Mouse (Mus musculus) kidney, postnatal 25 days (tissue): ENCODE measurements at regions not wholly inside any gene's neighbourhood (a gene's known extent, or its start where the extent isn't known, plus 50 kb on each side); places are given as distances from the start of the nearest gene placed in this dataset.

Source experiments
- DNase-seq, 2 experiments: peaks; one replicate each; pipeline ENCODE4 v3.0.0; 2021; ENCODE audit warnings: mixed read lengths in 2 of 2

- no peak for DNase-seq
These were observed 244.9 kb upstream of the Nmur2 start for GRCm38 (mm10) chr11:56285575-56286260.

GRCm38 (mm10) chr11:56281201-56281600 lies 240.4 kb upstream of the Nmur2 start:
- no peak for DNase-seq

DNA sequence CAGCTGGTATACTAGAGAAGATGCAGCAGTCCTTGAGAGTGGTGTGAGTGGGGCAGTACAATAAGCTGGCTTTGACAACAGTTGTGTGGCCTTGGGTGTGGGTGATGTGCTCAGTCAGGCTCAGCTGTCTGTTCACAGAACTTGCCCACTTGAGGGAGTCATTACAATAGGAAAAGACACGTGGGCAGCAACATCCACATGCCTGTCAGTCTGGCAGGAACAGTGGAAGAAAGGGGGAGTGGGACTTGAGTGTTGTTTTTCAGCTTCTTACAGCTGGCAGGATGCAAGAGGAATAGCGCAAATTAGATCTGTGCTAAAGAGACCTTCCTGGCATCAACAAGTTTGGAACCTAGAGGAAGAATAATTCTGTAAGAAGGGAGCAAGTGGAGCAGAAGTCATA lies 239.4 kb upstream of the Nmur2 start:
- no peak for DNase-seq

DNA sequence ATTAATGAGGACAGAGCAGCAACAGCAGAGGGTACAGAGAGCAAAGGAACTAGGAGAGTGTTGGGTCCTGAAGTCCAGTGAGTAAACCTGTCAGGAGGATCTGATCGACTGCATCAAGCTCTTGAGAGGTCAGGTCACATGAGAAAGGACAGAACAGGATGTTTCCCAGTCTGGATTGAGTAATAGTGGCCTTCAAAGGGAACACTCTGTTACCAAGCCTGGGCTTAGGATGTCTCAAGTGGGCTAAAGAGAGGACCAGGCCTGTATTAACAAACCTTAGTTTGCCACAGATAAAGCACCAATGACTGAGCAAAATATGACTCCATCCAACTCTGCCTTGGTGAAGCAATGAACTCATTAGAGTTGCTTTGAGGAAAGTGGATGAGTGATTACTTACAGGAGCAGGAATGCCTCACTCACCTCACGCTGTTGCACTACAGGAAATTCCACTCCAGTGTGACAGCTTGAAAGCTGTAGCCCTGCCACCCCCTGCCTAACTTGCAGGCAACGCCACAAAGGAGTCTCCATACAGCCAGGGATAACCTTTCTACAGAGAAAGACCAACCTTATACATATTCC lies 229.2 kb upstream of the Nmur2 start:
- no peak for DNase-seq

GRCm38 (mm10) chr11:56262726-56263125 lies 221.9 kb upstream of the Nmur2 start:
- no peak for DNase-seq

GRCm38 (mm10) chr11:56256356-56256755 lies 215.5 kb upstream of the Nmur2 start:
- no peak for DNase-seq

- DNase-seq: no peak
These were observed 213.6 kb upstream of the Nmur2 start for GRCm38 (mm10) chr11:56254437-56254836.

GRCm38 (mm10) chr11:56247333-56247823 lies 206.6 kb upstream of the Nmur2 start:
- DNase-seq: no peak

DNA sequence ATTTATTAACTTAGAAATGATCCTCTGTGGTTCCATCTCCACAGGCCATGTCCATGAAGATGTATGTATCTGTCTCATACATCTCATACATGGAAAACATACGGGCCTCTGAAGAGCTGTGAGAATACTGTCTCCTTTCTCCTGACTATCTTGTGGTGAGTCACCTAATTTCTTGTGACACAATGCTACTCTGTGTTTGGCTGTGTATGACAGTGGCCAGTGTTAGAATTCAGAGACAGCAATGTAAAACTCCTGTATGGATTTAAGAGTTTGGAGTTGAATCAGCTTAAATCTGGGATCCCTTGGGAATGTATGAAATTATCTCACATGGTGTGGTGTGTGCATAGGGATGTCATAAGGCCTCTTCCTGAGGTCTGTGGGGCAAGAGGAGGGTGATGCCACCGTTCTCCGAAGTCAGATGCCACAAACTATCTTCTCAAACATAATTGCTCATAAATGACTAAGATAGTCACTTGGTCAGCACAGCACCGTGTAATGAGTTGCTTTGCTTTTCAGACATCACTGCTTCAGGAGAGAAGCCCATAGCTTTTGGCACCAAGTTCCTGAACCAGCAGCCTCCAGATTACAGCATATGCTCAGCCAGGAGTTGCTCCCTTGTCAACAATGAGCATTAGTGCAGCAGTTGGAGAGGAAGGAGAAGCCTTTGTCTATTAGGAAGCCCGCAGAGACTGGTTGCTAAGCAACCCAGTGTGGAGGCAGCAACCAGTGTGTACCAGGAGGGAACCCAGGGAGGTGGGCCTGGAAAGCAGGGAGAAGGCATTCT lies 205.9 kb upstream of the Nmur2 start:
- no peak for DNase-seq

GRCm38 (mm10) chr11:56244951-56245350 lies 204.1 kb upstream of the Nmur2 start:
- no peak for DNase-seq

GRCm38 (mm10) chr11:56243447-56243846 lies 202.6 kb upstream of the Nmur2 start:
- no peak for DNase-seq

DNA sequence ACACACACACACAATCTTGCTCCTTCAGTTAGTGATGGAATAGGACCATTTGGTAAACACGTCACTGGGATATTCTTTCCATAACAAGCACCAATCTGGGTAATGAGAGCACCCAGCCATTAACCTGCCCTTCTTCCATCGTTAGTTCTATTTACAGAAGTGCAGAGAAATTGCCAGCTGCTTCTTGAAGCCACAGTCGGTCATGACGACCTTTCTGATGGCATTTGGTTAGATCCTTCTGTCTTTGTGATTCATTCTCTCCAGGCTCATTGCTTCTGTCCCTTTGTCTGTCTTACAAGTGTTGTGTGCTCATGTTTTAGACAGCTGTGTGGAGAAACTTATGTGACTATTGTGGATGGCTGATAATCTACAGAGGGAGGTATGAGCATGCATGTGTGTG lies 197.9 kb upstream of the Nmur2 start:
- no peak for DNase-seq

- DNase-seq: peak in 1 of 2 experiments; percentile 32
These were observed 184.2 kb upstream of the Nmur2 start for GRCm38 (mm10) chr11:56224999-56225398.

- DNase-seq: no peak
These were observed 174.9 kb upstream of the Nmur2 start for GRCm38 (mm10) chr11:56215706-56216105.

GRCm38 (mm10) chr11:56201844-56202243 lies 161.0 kb upstream of the Nmur2 start:
- no peak for DNase-seq

DNA sequence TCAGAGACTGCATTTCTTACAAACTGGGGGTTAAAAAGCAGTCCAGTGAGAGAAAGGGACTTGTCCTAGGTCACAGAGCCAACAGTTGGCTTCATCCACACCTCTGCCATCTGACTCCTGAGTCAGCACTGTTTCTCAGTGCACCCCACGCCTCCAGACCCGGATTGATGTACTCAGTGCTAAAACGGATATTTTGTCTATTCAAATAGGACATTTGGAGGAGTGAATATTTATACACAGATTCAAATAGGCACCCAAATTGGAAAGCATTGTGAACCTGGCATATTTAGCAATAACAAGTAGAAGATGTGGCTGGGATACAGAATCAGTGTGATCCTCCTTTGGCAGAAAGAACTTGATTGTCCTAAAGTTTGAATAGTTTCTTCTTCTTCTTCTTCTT lies 154.5 kb upstream of the Nmur2 start:
- no peak for DNase-seq

DNA sequence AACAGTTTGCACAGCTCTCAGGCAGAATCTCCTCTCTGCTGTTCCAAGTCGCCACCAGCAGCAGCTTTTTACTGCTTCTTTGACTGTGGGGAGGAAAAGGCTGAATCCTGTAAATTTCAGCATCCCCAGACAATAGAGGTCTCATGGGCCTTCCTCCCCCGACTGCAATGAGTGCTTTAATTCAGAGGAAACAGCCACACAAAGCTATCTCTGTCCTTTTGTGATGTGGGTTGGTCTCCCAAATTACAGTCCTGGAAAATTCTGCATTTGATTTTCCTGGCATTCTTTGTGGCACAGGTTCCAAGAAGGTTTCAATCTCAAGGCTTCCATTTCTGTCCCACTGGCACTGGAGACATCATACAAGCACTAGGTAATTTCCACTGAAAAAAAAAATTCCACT lies 152.6 kb upstream of the Nmur2 start:
- DNase-seq: no peak

DNA sequence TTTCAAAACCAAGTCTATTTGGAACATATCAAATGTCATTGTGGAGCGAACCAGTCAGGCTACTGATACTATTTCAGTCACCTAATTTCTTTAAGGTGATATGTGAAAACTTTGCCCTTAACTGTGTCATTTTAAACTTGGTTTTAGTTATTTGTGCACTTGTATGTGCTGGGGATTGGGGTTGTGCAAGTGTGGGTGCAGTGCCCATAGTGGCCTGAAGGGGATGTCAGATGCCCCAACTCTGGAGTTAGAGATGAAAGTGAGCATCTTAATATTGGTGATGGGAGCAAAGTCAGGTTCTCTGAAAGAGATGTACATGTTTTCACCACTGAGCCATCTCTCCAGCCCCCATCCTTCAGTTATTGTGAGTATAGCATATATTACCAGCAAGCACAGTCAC lies 133.1 kb upstream of the Nmur2 start:
- DNase-seq: no peak

- no peak for DNase-seq
These were observed 132.4 kb upstream of the Nmur2 start for GRCm38 (mm10) chr11:56173246-56173645.

DNA sequence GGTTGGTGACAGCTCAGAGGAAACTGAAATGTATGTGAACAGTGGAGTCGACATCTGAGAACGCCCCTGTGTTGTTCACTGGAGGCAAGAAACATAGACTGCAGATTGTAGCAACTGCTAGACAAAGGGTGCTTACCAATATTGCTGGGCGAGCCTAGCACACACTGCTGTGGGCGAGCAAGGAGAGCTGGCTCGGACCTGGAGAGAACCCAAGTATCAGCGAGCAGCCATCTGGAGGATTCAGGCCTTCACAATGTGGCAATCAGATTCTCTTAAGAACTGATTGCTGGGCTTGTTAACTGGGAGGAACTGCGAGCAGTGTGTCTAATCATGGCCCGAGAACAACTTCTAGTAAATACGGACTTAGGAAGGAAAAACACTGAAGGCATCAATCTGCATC lies 128.8 kb upstream of the Nmur2 start:
- DNase-seq: no peak

GRCm38 (mm10) chr11:56166849-56167248 lies 126.0 kb upstream of the Nmur2 start:
- DNase-seq: no peak

GRCm38 (mm10) chr11:56165759-56166158 lies 124.9 kb upstream of the Nmur2 start:
- DNase-seq: no peak

DNA sequence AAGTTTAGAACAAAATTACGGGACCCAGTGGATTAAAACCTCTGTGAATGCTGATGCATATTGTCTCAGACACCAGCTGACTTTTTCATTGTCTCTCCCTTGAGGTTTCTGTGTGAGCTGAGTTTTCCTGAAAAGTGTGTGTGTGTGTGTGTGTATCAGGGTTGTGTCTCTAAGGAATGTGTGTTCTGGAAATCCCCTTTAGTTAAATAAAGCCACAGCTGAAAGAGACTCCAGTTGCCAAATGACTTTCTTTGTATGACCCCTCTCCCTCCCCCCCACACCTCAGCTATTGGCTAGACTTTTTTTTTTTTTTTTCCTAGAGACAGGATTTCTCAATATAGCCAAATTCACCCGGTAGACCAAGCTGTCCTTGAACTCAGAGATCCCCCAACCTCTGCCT lies 119.5 kb upstream of the Nmur2 start:
- DNase-seq: no peak
